Mouse (Mus musculus) CH12F3 (cell line): ENCODE data around the gene Nup93.

Experiments
- in situ Hi-C: fragments of 300-500 bp; cut with MboI; formaldehyde crosslinking; loops from 2 replicates; pipeline ENCODE4 v1.14.3; 2020; ENCODE audit warnings: low sequenced_read_pairs

Gene Nup93

GRCm38 (mm10) chr8:94354571-94354970, 140.2 kb downstream of the Nup93 start:
- in situ Hi-C loops: no loop called here

GRCm38 (mm10) chr8:94357220-94357619, 142.9 kb downstream of the Nup93 start:
- in situ Hi-C loops: no loop called here

- in situ Hi-C loops: no loop called here
Measured at GRCm38 (mm10) chr8:94358541-94358940, 144.2 kb downstream of the Nup93 start.

GRCm38 (mm10) chr8:94361774-94362431, 147.5 kb downstream of the Nup93 start:
- in situ Hi-C loops: no loop called here

GRCm38 (mm10) chr8:94362607-94363239, 148.4 kb downstream of the Nup93 start:
- in situ Hi-C loops: no loop called here

- in situ Hi-C loops: no loop called here
Measured at GRCm38 (mm10) chr8:94363288-94363688, 148.9 kb downstream of the Nup93 start.

GRCm38 (mm10) chr8:94363906-94364305, 149.5 kb downstream of the Nup93 start:
- in situ Hi-C loops: no loop called here

GRCm38 (mm10) chr8:94364686-94365312, 150.4 kb downstream of the Nup93 start:
- in situ Hi-C loops: no loop called here

- in situ Hi-C loops: no loop called here
Measured at GRCm38 (mm10) chr8:94365410-94365981, 151.1 kb downstream of the Nup93 start.
